Mouse (Mus musculus) intestine, postnatal 0 days (tissue): ENCODE data around the gene Kcng4. TPM values are rescaled to one million over a fixed set of nuclear protein-coding genes. Genes with fewer than 3 reads are reported as not detected.

Source experiments
- ATAC-seq: fragments of 200-750 bp; cut with Nextera tagmentation; 2 replicates; pipeline ENCODE4 v1.8.0; 2017; ENCODE audit warnings: mild to moderate bottlenecking, moderate TSS enrichment, moderate library complexity
- H3K27ac ChIP-seq: fragments of 300-500 bp; sonication (generic); 2 replicates; pipeline ENCODE4 v1.5.1; 2014; ENCODE audit warnings: mild to moderate bottlenecking, low read depth, low read length, moderate library complexity
- H3K27me3 ChIP-seq: fragments of 300-500 bp; sonication (generic); replicated peaks from 2 replicates; pipeline ENCODE4 v1.6.1; 2014; ENCODE audit warnings: low read length, mixed read lengths; ENCODE audit not compliant: control insufficient read depth, insufficient read depth
- H3K36me3 ChIP-seq: fragments of 300-500 bp; sonication (generic); 2 replicates; pipeline ENCODE4 v1.6.1; 2014; ENCODE audit warnings: mild to moderate bottlenecking, moderate library complexity; ENCODE audit not compliant: control insufficient read depth, insufficient read depth
- H3K4me1 ChIP-seq: fragments of 300-500 bp; sonication (generic); replicated peaks from 2 replicates; pipeline ENCODE4 v1.6.1; 2014; ENCODE audit warnings: antibody characterized with exemption, low read length, mixed read lengths; ENCODE audit not compliant: control insufficient read depth, insufficient read depth
- H3K4me2 ChIP-seq: fragments of 300-500 bp; sonication (generic); replicated peaks from 2 replicates; pipeline ENCODE4 v1.6.1; 2014; ENCODE audit warnings: low read depth, mild to moderate bottlenecking, moderate library complexity
- H3K4me3 ChIP-seq: fragments of 300-500 bp; sonication (generic); 2 replicates; pipeline ENCODE4 v1.5.1; 2014; ENCODE audit warnings: low read depth, low read length
- H3K9ac ChIP-seq: fragments of 300-500 bp; sonication (generic); 2 replicates; pipeline ENCODE4 v1.6.1; 2014; ENCODE audit warnings: mild to moderate bottlenecking, low read depth, low read length
- H3K9me3 ChIP-seq: fragments of 300-500 bp; sonication (generic); 2 replicates; pipeline ENCODE4 v1.6.1; 2016; ENCODE audit warnings: mixed run types; ENCODE audit not compliant: control insufficient read depth
- CTCF ChIP-seq: sonication (generic); IDR thresholded peaks from 2 replicates; pipeline ENCODE4 v1.5.1; 2016; ENCODE audit warnings: low read depth, mild to moderate bottlenecking, control low read depth, antibody characterized with exemption, moderate library complexity
- WGBS: fragments of 180-500 bp; shearing (Covaris S2); extraction: QIAGEN DNeasy Blood & Tissue Kit; methylation state at CpG from one replicate; pipeline ENCODE4 v1.1.7; 2014; 5-methylcytosine and 5-hydroxymethylcytosine counted together
- polyA plus RNA-seq: library from polyadenylated mRNA; unstranded; fragments of >200 nt; fragmentation: Nextera tagmentation; extraction: Ambion mirVana; gene quantifications from 2 replicates; pipeline ENCODE4 v1.2.1, GENCODE M21; 2015

Kcng4 gene
- polyA plus RNA-seq, 1 experiment from 2014 or later = 0.34 TPM

DNA sequence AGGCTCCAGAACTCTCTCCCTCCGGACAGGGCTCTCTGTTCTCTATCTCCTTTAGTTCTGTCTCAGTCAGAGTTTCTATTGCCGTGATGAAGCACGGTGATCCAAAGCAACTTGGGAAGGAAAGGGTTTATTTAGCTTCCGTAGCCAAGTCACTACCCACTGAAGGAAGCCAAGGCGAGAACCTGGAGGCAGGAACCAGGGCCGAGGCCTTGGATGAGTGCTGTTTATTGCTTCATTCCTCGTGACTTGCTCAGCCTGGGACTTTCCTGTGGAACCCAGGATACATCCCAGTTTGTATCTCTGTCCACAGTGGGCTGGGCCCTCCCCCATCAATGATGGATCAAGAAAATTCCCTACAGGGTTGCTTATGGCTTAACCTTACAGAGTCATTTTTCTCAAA lies 1.3 kb upstream of the Kcng4 start:
- no peak overlapping the region for H3K9ac ChIP-seq
- no peak overlapping the region for H3K4me3 ChIP-seq
- no peaks in the 10 kb centered on the region for H3K4me1 ChIP-seq
- H3K36me3 ChIP-seq = no peaks in the 10 kb centered on the region
- 60% methylated on average over 7 of the region's 7 CpGs for WGBS
- no peak overlapping the region for H3K27ac ChIP-seq
- peaks cover 10% of the 10 kb centered on the region; the same call in 1 of the 2 replicates for H3K27me3 ChIP-seq
- H3K4me2 ChIP-seq = no peak overlapping the region
- no peak for ATAC-seq
- TF ChIP-seq CTCF = no peak
- H3K9me3 ChIP-seq = no peaks in the 10 kb centered on the region

DNA sequence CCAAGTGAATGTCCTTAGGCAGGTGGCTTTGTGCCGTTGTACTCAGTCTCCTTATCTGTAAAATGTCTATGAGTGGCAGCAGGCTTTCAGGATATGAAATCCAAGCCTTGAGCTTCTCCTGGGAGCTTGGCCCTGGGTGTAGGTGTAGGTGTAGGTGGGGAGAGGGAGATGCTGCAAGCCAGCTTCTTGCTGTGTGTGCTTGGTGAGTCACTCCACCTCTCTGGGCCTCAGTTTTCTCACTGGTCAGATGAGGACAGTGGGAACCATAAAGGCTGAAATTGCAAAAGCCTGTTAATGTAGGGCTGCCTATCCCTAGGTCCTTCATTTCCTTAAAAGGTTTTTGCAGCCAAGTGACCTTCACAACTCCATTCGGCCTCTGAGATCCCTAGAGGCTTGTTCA lies 478 bp upstream of the Kcng4 start:
- Histone ChIP-seq H3K4me1 (no peaks in the 10 kb centered on the region), H3K27me3 (peaks cover 10% of the 10 kb centered on the region; the same call in 1 of the 2 replicates), H3K9ac (no peak overlapping the region), H3K4me3 (no peak overlapping the region), H3K27ac (no peak overlapping the region), H3K4me2 (no peak overlapping the region), H3K9me3 (no peaks in the 10 kb centered on the region), H3K36me3 (no peaks in the 10 kb centered on the region)
- WGBS = 46% methylated on average over 2 of the region's 2 CpGs
- no peak for ATAC-seq
- TF ChIP-seq CTCF = no peak

DNA sequence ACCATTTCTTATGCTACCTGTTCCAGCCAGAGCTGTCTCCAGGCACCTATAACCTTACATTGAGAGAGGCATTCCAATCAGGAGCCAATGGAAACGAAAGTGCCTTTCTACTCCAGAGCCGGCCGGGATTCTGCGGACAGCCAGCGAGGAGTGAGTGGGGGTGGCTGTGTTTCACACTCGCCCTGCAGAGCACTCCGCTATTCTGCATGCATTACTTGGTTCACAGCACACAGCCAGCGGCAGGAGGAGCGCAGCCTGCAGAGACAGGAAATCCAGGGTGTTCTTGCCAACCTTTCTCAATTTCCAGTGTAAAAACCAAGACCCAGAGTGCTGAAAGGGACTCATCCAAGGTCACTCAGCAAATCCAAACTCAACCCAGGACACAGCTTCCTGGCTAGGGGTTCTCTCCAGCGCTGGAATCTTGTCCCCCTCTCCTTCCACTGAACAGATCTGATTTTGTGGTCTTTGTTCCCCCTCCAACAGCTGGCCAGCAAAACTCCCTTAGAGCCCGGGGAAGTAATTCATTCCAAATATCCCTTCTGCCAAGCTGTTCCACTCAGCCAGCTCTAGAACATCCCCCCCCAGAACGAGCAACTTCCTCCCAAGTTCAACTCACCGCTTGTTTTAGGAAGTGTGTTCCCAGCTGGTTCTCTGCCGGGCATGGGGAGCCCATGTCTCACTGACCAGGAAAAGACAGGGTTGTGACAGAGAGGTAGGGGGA lies 704 bp downstream of the Kcng4 start:
- Histone ChIP-seq H3K4me2 (0 out of 2 replicates have a peak overlapping the region, but pooled peaks have one; percentile 17), H3K27ac (no peak overlapping the region), H3K9me3 (no peaks in the 10 kb centered on the region), H3K36me3 (no peaks in the 10 kb centered on the region), H3K27me3 (peaks cover 10% of the 10 kb centered on the region; the same call in 1 of the 2 replicates), H3K4me3 (no peak overlapping the region), H3K9ac (no peak overlapping the region), H3K4me1 (no peaks in the 10 kb centered on the region)
- no peak for TF ChIP-seq CTCF
- WGBS = 57% methylated on average over 14 of the region's 14 CpGs
- no peak for ATAC-seq

DNA sequence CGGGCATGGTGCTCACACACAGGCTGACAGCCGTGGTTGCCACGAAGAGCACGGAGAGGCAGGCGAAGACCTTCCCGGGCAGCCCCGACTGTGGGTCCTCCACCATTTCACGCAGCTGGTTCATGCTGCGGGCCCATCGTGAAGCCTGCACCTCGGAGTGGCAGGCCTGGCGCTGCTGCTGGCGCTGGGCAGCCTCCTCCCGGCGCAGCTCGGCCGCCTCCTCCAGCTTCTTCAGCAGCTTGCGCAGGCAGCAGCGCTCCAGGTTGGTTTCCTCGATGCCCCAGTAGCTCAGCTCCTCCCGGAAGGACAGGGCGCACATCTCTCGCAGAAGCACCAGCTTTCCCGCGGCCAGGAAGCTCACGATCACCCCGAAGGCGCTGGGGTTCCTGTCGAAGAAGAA lies 2.6 kb downstream of the Kcng4 start:
- Histone ChIP-seq H3K36me3 (no peaks in the 10 kb centered on the region), H3K27me3 (peaks cover 10% of the 10 kb centered on the region; the same call in 1 of the 2 replicates), H3K4me3 (no peak overlapping the region), H3K4me2 (no peak overlapping the region), H3K9ac (no peak overlapping the region), H3K27ac (no peak overlapping the region), H3K4me1 (no peaks in the 10 kb centered on the region; the same call in 1 of the 2 replicates), H3K9me3 (no peaks in the 10 kb centered on the region)
- WGBS = 59% methylated on average over 29 of the region's 29 CpGs
- ATAC-seq = no peak
- no peak for TF ChIP-seq CTCF

DNA sequence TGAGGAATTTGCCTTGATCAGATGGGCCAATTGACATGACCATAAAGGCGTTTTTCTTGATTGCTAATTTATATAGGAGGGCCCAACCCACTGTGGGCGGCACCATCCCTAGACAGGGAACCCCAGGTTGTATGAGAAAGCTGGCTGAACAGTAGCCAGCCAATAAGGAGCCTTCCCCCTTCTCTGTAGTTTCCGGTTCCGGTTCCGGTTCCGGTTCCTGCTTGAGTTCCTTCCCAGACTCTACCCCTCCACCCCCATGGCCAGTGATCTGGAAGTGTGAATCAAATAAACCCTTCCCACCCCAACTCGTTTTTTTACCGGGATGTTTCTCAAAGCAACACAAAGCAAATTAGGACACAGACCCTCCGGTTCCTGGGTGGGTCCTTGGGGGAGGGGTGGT lies 3.2 kb downstream of the Kcng4 start:
- H3K27me3 ChIP-seq = peaks cover 10% of the 10 kb centered on the region; the same call in 1 of the 2 replicates
- no peak overlapping the region for H3K4me3 ChIP-seq
- H3K27ac ChIP-seq = no peak overlapping the region
- peaks cover 2% of the 10 kb centered on the region; the same call in 1 of the 2 replicates for H3K4me1 ChIP-seq
- no peaks in the 10 kb centered on the region for H3K36me3 ChIP-seq
- no peaks in the 10 kb centered on the region for H3K9me3 ChIP-seq
- 80% methylated on average over 9 of the region's 9 CpGs for WGBS
- ATAC-seq = no peak
- H3K4me2 ChIP-seq = no peak overlapping the region
- H3K9ac ChIP-seq = no peak overlapping the region
- no peak for TF ChIP-seq CTCF

DNA sequence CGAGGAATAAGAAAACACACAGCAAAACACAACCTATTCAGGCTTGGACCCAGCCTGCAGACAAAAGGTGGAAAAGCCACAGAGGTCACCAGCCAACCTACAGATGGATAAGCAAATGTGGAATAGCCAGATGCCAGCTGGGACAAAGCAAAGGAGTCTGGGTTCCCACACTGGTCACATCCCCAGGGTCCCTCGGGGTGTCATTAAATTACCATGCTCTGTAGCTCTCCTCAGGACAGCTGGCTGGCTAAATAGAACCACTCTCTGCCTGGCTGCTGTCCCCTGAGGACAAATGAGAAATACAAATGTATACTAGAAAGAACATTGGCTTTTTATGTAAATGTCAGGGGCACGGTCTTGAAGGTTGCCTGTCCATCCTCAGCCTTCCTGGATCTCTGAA lies 4.6 kb downstream of the Kcng4 start:
- WGBS = 50% methylated on average over 3 of the region's 3 CpGs
- no peak overlapping the region for H3K27ac ChIP-seq
- no peak overlapping the region for H3K9ac ChIP-seq
- H3K9me3 ChIP-seq = no peaks in the 10 kb centered on the region
- no peak for ATAC-seq
- H3K4me2 ChIP-seq = no peak overlapping the region
- H3K36me3 ChIP-seq = no peaks in the 10 kb centered on the region
- TF ChIP-seq CTCF = no peak
- H3K4me3 ChIP-seq = no peak overlapping the region
- peaks cover 4% of the 10 kb centered on the region; the same call in 1 of the 2 replicates for H3K4me1 ChIP-seq
- H3K27me3 ChIP-seq = peaks cover 10% of the 10 kb centered on the region; the same call in 1 of the 2 replicates
